Mouse (Mus musculus): Measurements from ENCODE around the gene Tgds. TPM values are rescaled to one million over a fixed set of nuclear protein-coding genes. Genes with fewer than 3 reads are reported as not detected.

Gene Tgds
- polyA plus RNA-seq, 1 experiment: 10.6 TPM

DNA sequence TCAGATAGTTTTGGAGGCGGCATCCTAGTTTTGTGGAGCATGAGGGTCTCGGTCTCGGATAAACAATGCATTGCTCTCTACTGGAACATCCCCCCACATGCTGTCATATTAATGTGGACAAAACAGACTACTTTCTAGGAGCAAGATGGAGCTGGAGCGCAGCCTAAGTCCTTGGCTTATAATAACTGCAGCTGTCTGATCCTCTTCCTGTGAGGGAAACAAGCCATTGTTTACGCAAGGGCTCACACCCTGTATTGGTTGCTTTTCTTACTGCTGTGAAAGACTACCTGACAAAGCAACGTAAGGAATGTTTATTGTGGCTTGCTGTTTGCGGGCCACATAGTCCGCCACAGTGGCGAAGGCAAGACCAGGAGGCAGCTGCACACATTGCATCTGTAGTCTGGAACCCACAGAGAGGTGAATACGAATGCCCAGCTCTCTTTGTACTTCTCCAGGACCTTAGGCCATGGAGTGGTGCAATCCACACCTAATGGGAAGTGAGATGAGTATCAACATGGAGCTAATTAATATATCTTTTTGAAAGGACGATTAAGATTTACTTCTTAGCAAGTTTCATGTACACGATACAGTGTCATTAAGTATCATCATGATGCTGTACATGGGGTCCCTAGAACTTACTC, 63.0 kb downstream of the Tgds start:
- H3K4me1 ChIP-seq (ENCODE audit: control insufficient read depth, insufficient read depth, low read length): no peaks in the 10 kb centered on the region
- TF ChIP-seq CTCF (IDR thresholded peaks at IDR 0.05; ENCODE audit: low read depth, low read length) (no peak), POLR2A (IDR thresholded peaks at IDR 0.05; ENCODE audit: borderline replicate concordance, low read depth, low read length) (no peak)
- no peak overlapping the region for H3K27ac ChIP-seq (ENCODE audit: insufficient read depth, low read depth, low read length)
- no peak overlapping the region for H3K4me3 ChIP-seq (ENCODE audit: insufficient read depth, low read length)

Other genes starting within 250 kb of the Tgds start
- not detected in 2 replicates for gene Dct, start 80.5 kb downstream of the Tgds start, polyA plus RNA-seq (2012; ENCODE audit: insufficient read depth, insufficient read length, missing spikeins)
- 11.2 and 11.3 TPM in 2 replicates for gene Gpr180, start 4.4 kb upstream of the Tgds start, polyA plus RNA-seq (2012; ENCODE audit: insufficient read depth, insufficient read length, missing spikeins)
- gene Sox21, start 104.3 kb upstream of the Tgds start, polyA plus RNA-seq (2012; ENCODE audit: insufficient read depth, insufficient read length, missing spikeins): not detected in 2 replicates
- gene Gm9376, start 134.2 kb upstream of the Tgds start, polyA plus RNA-seq (2012; ENCODE audit: insufficient read depth, insufficient read length, missing spikeins): not detected in 2 replicates